Mouse (Mus musculus): ENCODE measurements around the gene BC049715.

The BC049715 gene

DNA sequence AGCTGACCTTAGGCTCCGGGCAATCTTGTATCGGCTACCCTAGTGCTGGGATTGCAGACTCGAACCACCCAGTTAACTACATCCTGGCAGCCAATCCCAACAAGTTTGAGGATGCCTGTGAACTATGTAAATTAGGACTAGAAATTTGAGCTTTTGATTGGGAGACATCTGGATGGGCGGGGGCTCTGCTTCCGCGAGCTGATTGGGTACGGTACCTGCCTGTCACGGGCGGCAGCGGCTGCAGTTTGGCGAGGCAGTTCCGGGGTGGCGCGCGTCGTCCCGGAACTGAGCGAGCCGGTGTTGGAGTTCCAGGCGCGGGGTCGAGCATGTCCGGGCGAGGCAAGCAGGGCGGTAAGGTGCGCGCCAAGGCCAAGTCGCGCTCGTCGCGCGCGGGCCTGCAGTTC is 19.4 kb upstream of the BC049715 start, which contains the start of gene H2afj:
TSS of gene H2afj (plus strand) at position 231 of the 404 bp plus-strand sequence.
- DNase-seq (ENCODE audit: low read depth in 1 of 2, low spot score in 2 of 2) = peak; percentile 91 to 95

DNA sequence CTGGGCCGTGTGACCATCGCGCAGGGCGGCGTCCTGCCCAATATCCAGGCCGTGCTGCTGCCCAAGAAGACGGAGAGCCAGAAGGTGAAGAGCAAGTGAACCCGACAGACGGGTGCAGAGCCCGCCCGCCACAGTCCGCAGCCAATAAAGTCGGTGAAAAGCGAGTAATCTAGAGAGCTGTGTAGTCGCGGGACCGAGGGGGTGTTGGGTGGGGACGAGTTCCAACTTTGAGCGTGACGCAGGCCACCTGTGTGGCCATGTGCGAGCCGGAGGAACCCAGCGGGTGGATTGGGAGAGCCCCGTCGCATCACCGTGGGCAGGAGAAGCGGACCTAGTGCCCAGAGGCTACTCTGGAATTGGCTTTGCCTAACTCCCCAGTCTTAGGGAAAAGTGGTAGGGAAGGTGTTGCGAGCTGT is 18.8 kb upstream of the BC049715 start:
- DNase-seq (ENCODE audit: low read depth in 1 of 2, low spot score in 2 of 2) = peak in 1 of 2 experiments; percentile 59

DNA sequence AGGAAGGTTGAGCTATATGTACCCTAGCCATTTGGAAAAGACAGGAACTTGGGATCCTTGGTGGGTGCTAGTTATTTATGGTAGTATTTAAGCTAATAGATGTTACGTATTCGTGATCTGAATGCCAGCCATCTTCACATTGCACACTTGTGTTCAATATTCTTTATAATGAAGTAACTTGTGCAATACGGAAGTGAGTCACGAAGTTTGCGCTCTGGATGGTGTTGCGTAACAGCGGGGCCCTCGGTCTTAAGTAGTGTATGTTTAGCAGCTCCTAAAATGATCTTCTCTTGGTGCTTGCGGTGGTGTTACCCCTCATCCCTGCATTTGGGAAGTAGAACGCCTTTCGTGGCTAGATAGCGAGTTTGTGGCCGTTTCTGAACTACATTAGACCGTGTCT is 18.3 kb upstream of the BC049715 start:
- peak; percentile 66 to 78 for DNase-seq (ENCODE audit: low read depth in 1 of 2, low spot score in 2 of 2)

DNA sequence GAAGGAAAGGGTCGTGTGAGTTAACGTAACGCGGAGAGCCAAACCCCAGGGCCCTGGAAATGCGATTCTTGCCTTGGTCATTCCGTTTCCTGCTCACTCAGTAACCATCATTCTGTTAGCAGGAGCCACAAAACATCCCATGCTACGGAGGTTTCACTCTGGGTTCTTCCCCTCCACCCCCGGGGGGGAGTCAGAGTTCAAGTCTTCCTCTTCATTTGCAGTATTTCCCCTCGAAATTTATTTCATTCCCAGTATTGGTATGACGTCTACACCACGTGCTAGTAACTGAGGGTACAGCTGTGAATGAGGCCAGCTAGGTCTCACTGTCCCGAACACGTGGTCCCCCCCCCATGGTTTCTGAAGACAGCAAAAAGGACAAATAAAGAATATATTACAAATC is 17.8 kb upstream of the BC049715 start:
- no peak for DNase-seq (ENCODE audit: low read depth in 1 of 2, low spot score in 2 of 2)

DNA sequence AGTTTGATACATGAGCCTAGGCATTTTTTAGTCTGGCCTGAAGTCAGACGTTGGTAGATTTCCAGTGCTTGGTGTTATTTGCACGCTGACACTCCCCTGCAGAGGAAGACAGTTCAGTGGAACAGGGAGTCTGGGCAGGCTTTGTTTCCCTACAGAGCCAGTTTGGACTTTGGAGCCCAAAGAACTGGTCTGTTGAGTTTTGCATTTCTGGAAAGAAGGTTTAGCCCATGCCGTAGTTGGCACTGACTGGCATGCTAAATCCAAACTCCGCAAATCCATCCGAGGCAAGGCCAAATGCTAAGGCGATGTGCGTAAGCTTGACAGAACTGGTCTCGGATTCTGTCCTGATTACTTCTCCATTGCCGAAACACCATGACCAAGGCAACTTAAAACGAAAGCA is 16.2 kb upstream of the BC049715 start:
- DNase-seq (ENCODE audit: low read depth in 1 of 2, low spot score in 2 of 2) = no peak

DNA sequence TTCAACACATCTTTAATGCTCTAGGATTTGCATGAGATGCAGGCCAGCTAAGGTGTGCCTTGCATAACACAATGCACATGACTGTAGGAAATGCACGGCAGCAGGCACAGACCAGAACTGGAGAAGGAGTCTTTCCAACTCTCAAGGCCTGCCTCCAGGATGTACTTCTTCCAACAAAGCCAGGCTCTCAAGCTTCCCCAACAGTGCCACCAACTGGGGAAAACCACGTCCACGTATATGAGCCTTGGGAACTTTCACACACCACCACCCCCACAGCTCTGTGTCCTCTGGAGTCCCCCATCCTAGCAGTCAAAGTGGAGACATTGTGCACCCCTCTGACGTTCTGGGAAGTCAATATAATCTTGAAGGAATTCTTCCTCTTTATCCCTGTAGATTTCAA is 14.3 kb upstream of the BC049715 start:
- DNase-seq (ENCODE audit: low read depth in 1 of 2, low spot score in 2 of 2) = no peak

DNA sequence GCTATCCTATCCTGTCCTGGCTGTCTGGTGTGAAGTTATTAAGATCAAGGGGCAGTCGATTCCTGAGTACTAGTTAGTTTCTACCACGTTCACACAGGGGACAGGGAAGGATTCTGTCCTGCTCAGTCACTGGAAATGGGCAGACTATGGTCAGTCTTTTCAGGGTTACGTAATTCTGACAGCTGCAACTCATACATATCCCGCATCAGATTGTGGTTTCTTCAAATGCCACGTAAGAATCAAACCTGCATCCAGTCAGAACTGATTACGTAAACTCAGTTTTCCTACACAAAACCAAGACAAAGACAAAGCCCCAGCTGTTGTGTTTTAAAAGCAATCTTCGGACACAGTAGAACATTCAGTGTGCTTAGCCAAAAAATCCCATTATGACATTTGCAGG is 12.0 kb upstream of the BC049715 start:
- DNase-seq (ENCODE audit: low read depth in 1 of 2, low spot score in 2 of 2) = no peak

DNA sequence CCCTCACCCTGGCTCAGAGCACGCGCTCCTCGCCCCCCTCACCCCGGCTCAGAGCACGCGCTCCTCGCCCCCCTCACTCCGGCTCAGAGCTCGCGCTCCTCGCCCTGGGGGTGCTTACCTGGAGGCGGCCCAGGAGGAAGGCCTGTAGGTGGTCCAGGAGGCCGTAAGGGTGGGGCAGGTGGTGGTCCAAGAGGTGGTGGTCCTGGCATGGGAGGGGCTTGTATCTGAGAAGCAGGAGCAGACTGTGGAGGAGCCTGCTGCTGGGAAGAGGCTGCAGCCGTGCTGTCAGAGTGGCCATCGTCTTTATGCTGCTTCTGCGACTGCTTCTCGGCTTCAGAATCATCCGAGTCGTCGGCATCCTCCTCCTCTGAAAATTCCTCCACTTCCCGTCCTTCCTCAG is 10.6 kb upstream of the BC049715 start:
- no peak for DNase-seq (ENCODE audit: low read depth in 1 of 2, low spot score in 2 of 2)

DNA sequence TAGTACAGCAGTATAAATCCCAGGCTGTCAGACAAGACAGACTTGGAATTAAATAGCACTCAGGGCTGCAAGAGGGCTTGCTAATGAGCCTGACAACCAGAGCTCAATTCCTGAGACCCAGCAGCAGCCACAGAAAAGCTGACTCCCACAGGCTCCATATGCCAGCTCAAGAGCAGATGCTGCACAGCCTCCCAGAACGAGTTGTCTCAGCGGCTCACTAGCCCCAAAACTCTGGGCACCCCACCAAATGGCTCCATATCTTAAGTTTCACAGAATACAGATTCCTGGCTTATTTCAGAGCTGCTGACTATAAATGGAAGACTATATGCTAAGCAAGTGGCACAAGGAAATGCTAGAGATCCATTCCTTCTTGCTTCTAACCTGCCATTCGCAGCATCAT is 9.9 kb upstream of the BC049715 start:
- DNase-seq (ENCODE audit: low read depth in 1 of 2, low spot score in 2 of 2) = no peak

DNA sequence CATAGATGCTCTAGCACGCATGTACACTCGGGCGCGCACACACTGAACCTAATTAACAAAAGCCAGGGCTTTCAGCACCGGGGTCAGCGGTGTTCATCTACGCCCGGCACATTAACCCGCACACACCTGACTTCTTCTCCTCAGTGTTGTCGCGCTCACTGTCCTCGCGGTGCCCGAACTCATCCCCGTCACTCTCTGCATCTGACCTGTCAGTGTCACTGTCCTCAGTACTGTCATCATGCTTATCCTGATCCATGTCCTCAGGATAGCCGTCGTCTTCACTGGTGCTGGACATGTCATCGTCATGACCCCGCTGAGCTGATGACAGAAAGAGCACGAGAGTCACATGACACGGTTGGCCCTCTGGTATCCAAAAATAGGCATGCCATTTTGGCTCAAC is 7.0 kb upstream of the BC049715 start:
- DNase-seq (ENCODE audit: low read depth in 1 of 2, low spot score in 2 of 2) = no peak

DNA sequence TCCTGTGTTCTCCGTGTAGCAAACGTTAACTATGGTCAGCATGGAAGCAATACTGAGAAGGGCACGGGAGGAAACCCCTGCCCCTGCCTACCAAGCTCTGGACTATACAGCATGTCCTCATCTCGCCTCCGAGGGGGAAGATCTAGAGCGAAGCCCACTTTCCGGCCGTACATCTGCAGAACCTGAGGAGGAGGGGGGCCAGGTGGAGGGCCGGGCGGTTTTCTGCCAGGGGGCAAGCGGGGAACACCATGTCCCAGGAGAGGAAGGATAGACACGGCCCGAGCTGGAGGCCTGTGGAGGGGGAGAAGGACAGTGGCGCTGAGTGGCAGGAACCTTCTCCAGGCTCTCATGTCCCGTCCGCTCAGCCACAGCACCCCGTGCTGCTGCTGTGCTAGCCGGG is 6.3 kb upstream of the BC049715 start:
- DNase-seq (ENCODE audit: low read depth in 1 of 2, low spot score in 2 of 2) = no peak

DNA sequence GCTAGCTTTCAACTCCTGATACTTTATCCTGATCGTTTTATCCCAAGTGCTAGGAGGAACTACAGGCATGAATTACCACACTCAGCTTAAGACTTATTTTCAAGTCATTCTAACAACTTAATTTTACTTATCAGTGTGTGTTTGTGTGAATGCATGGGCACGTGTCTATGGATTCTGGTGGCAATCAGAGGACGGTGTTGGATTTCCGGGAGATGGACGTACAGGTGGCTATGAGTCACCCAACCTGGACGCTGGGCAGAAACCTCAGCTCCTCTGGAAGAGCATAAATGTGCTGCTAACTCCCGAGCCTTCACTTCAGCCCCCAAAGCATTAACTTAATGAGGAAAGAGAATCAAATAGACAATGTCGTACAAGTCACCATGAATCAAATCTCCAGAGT is 2.4 kb upstream of the BC049715 start:
- no peak for DNase-seq (ENCODE audit: low read depth in 1 of 2, low spot score in 2 of 2)

DNA sequence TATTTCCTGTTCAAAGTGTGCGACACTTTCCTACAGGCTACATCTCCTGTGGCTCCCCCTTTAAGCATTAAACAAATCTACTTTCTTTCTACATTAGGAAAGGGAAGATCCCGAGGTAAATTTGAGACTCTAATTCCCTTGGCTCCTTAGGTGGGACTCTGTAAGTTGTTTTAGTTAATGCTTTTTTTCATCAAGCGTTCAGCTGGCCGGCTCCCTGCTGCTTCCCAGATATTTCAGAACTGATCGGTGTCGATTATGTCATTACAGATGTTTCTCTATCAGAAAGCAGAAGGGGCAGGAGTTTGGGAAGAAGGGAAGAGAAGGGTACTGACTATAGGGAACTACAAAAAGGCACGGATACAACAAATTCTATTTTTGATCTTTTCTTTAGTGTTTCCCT is 310 bp upstream of the BC049715 start:
- no peak for DNase-seq (ENCODE audit: low read depth in 1 of 2, low spot score in 2 of 2)

DNA sequence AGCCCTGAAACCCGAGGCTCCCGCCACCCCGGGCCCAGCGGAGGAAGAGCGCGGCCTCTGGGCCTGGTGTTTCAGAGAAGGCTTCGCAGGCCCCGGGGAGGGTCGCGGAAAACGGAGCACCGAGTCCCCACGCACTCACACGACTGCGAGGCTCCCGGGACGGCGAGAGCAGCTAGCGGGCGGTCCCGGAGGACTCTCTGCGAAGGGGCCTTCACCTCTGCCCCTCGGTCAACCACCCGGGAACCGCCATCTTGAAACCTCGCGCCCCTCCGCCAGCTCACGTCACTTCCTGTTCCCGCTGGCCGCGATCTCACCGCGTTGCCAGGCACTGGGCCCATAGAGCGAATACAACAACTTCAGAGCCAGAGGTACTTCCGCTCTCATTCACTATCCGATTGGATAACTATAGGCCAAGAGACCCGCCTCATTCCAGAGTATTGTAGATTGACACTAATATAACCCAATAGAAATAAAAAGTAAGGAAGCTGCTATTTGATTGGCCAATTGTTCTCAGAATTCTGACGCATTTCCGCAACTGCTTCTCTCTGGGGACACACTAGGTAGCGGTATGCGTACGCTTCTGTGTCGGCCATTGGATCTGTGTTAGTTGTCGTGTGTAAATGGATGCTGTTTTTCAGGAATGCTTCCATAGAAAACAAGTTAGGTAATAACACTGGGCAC is 595 bp downstream of the BC049715 start, which contains the start of gene Wbp11:
TSS of gene Wbp11 (minus strand) at position 353 of the 681 bp plus-strand sequence.
- peak; percentile 91 to 93 for DNase-seq (ENCODE audit: low read depth in 1 of 2, low spot score in 2 of 2)

DNA sequence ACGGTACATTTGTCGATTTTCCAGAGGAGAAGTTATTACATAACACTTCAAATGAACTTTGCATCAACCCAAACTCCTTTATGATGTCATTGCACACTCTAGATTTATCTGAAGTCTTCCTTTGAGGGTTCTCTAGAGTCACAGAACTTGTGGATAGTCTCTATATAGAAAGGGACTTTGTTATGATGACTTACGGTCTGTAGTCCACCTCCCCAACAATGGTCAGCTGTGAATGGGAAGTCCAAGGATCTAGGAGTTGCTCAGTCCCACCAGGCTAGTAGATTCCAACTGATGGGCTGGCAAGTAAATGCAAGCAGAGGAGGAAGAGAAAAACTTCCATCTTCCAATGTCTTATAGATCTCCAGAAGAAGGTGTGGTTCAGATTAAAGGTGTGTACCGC is 1.3 kb downstream of the BC049715 start:
- DNase-seq (ENCODE audit: low read depth in 1 of 2, low spot score in 2 of 2) = no peak

DNA sequence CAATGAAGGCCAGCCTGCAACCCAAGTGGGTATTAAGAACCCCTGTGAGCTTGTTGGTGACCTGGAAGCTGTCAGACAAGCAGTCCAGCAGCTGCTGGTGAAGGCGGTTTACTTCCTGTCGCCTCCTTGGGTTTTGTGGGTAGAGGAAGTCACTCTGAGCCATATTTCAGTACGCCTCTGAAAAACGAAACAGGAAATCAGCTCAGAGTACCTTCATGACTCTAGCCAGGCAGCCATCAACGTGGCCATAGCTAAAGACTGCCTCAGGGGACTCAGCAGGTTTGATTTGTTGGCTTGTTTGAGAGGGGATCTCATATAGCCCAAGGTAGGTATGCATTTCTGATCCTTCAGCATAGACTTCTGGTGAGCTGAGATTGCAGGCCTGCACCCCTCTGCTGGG is 4.3 kb downstream of the BC049715 start:
- DNase-seq (ENCODE audit: low read depth in 1 of 2, low spot score in 2 of 2) = no peak

DNA sequence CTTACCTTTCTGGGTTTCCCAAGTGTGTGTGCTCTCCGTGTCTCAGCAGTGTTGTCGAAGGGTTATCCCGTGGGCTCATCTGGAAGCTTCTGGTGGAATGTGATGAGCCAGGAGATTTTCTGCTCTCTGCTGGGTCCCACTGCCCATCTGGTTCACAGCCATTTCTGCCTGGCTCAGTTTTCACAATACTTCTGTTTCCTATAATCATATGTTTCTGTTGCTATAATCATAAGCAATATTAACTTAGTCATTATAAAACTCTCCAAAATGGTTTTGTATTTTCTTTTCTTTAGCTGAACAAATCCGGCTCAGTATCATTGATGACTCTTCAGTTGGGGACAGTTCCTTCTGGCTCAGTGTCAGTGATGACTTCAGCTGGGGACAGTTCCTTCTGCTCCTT is 7.9 kb downstream of the BC049715 start, which contains the start of gene Smco3:
TSS of gene Smco3 (minus strand) at position 101 of the 400 bp plus-strand sequence.
- DNase-seq (ENCODE audit: low read depth in 1 of 2, low spot score in 2 of 2) = no peak

DNA sequence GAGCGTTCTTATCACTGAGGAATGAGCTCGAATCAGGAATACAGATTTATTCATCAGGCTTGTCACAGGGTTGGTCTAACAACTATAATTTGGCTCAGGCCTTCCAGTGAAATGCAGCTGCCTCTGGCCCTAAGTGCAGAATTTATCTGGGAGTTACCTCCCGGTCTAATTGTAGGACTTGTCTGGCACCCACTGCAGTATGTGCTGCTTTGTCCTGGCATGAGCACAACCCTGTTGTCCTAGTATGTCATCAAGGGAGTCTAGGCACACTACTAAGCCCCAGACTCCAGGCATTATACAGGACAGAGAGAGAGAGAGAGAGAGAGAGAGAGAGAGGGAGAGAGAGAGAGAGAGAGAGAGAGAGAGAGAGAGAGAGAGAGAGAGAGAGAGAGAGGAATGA is 9.9 kb downstream of the BC049715 start:
- DNase-seq (ENCODE audit: low read depth in 1 of 2, low spot score in 2 of 2) = no peak

DNA sequence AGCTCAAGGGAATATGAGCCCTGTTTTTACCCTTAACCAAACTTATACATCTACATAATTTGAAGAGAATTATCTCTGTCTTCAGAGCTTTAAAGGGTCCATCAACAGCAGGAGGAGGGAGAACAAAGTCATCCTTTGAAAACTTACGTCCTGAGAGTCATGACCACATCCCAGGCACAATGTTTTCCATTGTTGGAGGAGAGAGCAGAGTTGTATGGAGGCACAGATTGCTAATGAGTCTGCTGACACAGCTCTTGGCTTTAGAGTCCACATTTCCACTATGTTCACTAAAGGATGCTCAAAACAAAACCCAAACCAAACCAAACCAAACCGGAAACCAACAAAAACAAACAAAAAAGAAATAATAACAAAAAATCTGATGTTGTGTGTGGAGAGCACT is 17.5 kb downstream of the BC049715 start:
- DNase-seq (ENCODE audit: low read depth in 1 of 2, low spot score in 2 of 2) = no peak

DNA sequence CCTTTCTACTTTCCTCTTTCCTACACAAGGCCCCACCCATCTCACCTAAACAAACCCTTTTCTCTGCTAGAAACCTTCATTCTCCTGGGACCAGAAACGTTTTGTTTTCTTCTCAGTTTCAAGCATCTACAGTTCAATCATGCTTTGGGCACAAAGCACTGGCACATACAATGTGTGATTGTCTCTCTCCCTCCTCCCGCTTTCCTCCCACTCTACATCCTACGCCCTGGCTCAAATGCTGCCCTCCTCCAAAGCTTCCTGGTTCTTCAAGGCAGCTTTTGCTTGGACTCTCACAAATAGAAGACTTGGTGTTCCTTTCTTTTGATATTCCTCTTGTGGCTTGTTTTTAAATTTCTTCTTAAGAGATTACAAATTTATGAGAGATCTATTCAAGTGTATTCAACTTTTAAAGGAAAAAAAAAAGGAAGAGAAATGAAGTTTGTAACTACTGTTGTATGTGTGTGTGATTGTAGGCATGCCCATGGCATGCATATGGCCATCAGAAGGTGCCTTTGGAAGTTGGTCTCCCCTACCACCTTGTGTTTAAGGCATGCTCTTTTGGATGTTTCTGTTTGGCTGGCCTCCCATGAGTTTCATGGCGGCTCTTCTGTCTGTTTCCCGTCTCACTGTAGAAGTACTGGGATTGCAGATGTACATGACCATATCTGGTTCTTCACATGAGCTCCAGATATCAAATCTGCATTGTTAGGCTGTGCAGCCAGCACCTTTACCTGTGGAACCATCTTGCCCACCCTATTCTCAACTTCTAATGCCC is 18.5 kb downstream of the BC049715 start:
- no peak for DNase-seq (ENCODE audit: low read depth in 1 of 2, low spot score in 2 of 2)

DNA sequence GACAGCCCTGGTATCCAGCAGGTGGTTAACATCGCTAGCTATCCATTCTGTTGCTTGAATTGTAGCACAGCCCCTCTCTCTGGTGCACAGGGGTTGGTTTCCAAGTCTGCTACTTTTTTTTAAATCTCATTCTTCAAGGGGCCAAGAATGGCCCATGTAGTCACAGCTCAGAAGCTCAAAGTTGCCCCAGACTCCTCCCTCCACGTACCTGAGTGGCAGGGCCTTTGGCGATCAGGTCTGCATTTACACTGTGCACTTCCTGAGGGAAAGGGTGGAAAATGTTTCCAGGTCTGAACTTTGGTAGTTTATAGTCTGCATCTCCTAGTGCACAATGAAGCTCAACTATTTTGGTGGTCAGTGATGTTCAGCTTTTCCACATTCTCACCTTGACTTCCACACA is 19.8 kb downstream of the BC049715 start:
- no peak for DNase-seq (ENCODE audit: low read depth in 1 of 2, low spot score in 2 of 2)

DNA sequence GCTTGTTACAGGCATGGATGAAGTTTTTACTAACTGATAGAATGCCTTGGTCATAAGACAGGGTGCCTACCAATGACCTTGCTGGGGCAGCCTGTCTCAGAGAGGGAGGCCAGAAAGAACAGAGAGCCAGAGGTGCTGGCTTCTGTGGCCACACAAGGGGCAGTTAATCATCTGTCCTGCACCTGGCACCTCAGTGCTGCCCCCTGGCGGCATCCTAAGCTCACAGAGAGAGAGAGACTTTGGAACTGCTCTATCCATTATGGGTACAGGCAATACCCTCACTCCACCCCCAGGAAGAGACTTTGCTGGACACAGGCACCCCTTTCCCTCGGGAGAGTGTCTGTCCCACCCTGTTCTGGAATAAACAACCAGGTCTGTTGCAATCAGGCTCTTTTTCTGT is 20.4 kb downstream of the BC049715 start:
- peak in 1 of 2 experiments; percentile 54 for DNase-seq (ENCODE audit: low read depth in 1 of 2, low spot score in 2 of 2)

DNA sequence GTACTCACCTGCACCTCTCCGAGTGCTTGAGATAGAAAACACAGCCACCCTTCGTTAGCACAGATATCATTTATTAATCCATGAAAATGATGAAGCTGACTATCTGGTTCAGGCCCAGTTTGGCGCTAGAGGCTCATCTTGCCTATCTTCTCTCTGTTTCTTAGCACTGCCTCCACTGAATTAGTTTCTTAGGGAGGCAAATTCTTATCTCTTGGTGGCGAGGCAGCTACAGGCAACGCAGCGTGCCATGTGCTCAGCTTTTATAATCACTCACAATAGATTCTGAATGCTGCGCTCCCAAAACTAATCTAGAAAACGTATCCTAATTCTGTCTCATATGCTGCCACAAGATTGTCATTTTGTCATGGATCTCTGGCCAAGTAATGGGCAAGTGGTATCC is 21.0 kb downstream of the BC049715 start:
- DNase-seq (ENCODE audit: low read depth in 1 of 2, low spot score in 2 of 2) = no peak

Data from monocyte, adult 2 months (primary cell).